Mouse (Mus musculus) midbrain, embryonic 10.5 days (tissue): ENCODE results near the gene Tnk2. TPM values are rescaled to one million over a fixed set of nuclear protein-coding genes. Genes with fewer than 3 reads are reported as not detected.

Experiments
- DNase-seq: peaks from one replicate; pipeline ENCODE4 v3.0.0-alpha.2; 2017; ENCODE audit warnings: low spot score
- H3K27ac ChIP-seq: fragments of 300-500 bp; sonication (generic); replicated peaks from 2 replicates; pipeline ENCODE4 v1.5.1; 2016; ENCODE audit warnings: mild to moderate bottlenecking
- H3K27me3 ChIP-seq: fragments of 300-500 bp; sonication (generic); 2 replicates; pipeline ENCODE4 v1.6.1; 2016; ENCODE audit warnings: low read depth, mild to moderate bottlenecking; ENCODE audit not compliant: poor library complexity, severe bottlenecking
- H3K36me3 ChIP-seq: fragments of 300-500 bp; sonication (generic); 2 replicates; pipeline ENCODE4 v1.6.1; 2016; ENCODE audit warnings: mild to moderate bottlenecking, moderate library complexity
- H3K4me1 ChIP-seq: fragments of 300-500 bp; sonication (generic); 2 replicates; pipeline ENCODE4 v1.6.1; 2016
- H3K4me3 ChIP-seq: fragments of 300-500 bp; sonication (generic); 2 replicates; pipeline ENCODE4 v1.5.1; 2016; ENCODE audit warnings: mild to moderate bottlenecking, moderate library complexity
- H3K9me3 ChIP-seq: fragments of 300-500 bp; sonication (generic); replicated peaks from 2 replicates; pipeline ENCODE4 v1.6.1; 2016; ENCODE audit warnings: mild to moderate bottlenecking
- WGBS: fragments of 180-500 bp; shearing (Covaris S2); methylation state at CpG from one replicate; pipeline ENCODE4 v1.1.7; 2016; 5-methylcytosine and 5-hydroxymethylcytosine counted together
- polyA plus RNA-seq: library from polyadenylated mRNA; unstranded; fragments of >200 nt; fragmentation: Nextera tagmentation; extraction: Ambion mirVana; gene quantifications from 2 replicates; pipeline ENCODE4 v1.2.1, GENCODE M21; 2016

Tnk2 gene
- polyA plus RNA-seq, 1 experiment from 2014 or later, result 8.4 TPM

DNA sequence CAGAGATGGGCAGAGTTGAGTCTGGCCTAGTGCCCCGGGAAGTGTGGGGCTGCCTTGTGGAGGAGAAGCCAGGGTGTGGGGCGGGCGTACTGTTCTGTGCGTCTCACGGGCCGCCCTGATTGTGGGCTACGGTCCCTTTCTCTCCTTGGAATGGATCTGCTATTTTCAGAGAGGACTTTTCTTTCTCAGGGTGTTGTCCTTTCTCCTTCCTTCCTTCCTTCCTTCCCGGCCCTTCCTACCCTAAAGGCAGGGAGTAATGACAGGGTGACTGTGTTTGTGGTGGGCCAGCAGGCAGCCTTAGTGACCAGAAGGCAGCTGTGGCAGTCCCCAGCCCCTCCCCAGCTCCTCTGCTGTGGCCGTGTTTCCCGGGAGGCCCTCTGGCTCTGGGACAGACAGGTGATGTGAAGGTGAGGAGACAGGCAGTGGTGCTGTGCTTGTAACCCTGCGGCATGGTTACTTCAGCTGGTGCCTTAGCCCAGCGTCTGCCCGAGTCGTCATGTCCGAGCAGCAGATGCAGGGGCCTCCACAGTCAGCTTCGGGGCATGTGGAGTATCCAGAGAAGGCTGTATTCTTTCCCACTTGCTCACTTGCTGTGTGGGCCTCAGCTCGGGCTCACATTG lies 30.6 kb downstream of the Tnk2 start:
- Histone ChIP-seq H3K4me1 (0 out of 2 replicates have a peak, but pooled peaks cover 3% of the 10 kb centered on the region), H3K27me3 (no peaks in the 10 kb centered on the region), H3K9me3 (no peaks in the 10 kb centered on the region), H3K4me3 (no peak overlapping the region), H3K27ac (no peak overlapping the region), H3K36me3 (peaks cover 100% of the 10 kb centered on the region)
- DNase-seq, result no peak
- WGBS, result 95% methylated on average over 17 of the region's 17 CpGs

DNA sequence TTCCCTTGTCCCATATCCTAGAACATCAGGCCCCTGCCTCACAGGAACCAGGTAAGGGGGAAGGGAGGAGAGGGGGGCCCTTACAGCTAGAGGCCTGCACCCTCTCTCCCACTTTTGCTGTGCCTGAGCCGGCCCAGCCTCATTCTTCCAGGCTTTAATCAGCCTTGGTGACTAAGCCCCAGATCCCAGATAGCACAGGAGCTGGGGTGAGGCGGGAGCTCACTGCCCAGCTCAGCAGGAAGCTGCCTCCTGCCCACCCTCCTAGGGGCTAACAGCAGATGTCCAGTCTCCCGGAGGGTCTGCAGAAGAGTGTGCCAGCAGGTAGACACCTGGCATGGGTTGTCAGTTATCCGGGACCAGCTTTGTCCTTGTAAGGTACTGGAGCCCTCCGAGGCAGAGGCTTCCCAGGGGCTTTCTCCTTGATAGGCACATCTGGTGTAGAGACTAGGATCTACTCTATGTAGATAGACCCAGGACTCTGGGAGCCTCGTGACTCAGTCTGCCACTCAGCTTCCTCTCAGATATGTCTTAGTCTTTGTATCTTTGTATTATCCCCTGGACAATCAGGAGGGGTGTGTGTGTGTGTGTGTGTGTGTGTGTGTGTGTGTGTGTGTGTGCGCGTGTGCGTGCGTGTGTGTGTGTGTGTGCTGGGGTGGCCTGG lies 33.5 kb downstream of the Tnk2 start:
- no peak for DNase-seq
- no peaks in the 10 kb centered on the region for H3K27me3 ChIP-seq
- no peak overlapping the region for H3K4me3 ChIP-seq
- H3K27ac ChIP-seq, result no peak overlapping the region
- WGBS, result 83% methylated on average over 10 of the region's 10 CpGs
- H3K36me3 ChIP-seq, result peaks cover 94% of the 10 kb centered on the region
- no peaks in the 10 kb centered on the region for H3K9me3 ChIP-seq
- 0 out of 2 replicates have a peak, but pooled peaks cover 3% of the 10 kb centered on the region for H3K4me1 ChIP-seq

DNA sequence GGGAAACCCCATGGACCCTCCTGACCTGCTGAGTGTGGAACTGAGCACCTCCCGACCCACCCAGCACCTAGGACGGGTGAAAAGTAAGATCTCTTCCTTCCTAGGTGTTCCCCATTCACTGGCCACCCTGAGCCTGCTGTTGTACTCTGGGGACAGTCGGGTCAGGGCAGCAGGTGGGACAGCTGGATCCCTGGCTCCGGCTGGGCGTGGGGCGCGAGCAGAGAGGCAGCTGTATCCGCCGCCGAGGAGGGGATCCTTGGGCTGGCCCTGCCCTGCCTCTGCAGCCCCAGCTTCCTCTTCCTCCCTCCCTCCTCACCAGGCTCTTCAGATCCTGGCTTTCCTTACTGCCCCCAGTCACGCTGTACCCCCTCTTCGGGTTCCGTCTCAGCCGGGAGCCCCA lies 34.2 kb downstream of the Tnk2 start:
- Histone ChIP-seq H3K36me3 (peaks cover 92% of the 10 kb centered on the region), H3K4me3 (no peak overlapping the region), H3K27ac (0 out of 2 replicates have a peak overlapping the region, but pooled peaks have one; percentile 23), H3K27me3 (no peaks in the 10 kb centered on the region), H3K4me1 (0 out of 2 replicates have a peak, but pooled peaks cover 3% of the 10 kb centered on the region), H3K9me3 (no peaks in the 10 kb centered on the region)
- DNase-seq, result no peak
- WGBS, result 76% methylated on average over 14 of the region's 14 CpGs

DNA sequence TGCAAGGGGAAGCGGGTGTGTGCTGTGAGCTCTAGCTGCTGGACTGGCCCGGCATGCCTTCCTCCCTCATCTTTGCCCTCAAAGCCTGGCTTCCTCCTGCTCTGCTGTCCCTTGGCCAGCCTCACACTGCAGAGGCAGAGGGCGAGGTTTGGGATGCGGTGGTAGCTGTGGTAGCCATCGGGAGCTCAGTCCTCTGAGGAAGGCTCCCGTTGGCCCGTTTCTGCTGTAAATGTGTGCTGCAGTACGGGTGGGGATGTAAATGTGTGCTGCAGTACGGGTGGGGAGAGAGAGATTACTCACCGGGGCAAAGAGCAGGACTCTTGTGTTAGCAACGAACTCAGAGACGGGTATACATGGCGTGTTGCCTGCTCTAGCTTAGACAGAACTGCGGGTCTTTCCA lies 35.1 kb downstream of the Tnk2 start:
- Histone ChIP-seq H3K27ac (no peak overlapping the region), H3K36me3 (peaks cover 87% of the 10 kb centered on the region)

DNA sequence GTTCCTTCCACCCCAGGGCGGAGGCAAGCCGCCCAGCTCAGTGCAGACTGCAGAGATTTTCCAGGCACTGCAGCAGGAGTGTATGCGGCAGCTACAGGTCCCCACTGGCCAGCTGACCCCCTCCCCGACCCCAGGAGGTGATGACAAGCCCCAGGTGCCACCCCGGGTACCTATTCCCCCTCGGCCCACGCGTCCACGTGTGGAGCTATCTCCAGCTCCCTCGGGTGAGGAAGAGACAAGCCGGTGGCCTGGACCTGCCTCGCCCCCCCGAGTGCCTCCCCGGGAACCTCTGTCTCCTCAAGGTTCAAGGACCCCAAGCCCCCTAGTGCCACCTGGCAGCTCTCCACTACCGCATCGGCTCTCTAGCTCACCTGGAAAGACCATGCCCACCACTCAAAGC lies 36.3 kb downstream of the Tnk2 start:
- peaks cover 75% of the 10 kb centered on the region for H3K36me3 ChIP-seq
- WGBS, result 95% methylated on average over 16 of the region's 16 CpGs
- DNase-seq, result no peak
- no peaks in the 10 kb centered on the region for H3K9me3 ChIP-seq
- no peak overlapping the region for H3K27ac ChIP-seq
- H3K4me3 ChIP-seq, result no peak overlapping the region
- H3K4me1 ChIP-seq, result 0 out of 2 replicates have a peak, but pooled peaks cover 3% of the 10 kb centered on the region
- H3K27me3 ChIP-seq, result no peaks in the 10 kb centered on the region

More for the DNA sequence above, 35.1 kb downstream of the Tnk2 start:
- 86% methylated on average over 14 of the region's 14 CpGs for WGBS
- H3K27me3 ChIP-seq, result no peaks in the 10 kb centered on the region
- no peaks in the 10 kb centered on the region for H3K9me3 ChIP-seq
- DNase-seq, result no peak
- H3K4me1 ChIP-seq, result 0 out of 2 replicates have a peak, but pooled peaks cover 3% of the 10 kb centered on the region
- no peak overlapping the region for H3K4me3 ChIP-seq

DNA sequence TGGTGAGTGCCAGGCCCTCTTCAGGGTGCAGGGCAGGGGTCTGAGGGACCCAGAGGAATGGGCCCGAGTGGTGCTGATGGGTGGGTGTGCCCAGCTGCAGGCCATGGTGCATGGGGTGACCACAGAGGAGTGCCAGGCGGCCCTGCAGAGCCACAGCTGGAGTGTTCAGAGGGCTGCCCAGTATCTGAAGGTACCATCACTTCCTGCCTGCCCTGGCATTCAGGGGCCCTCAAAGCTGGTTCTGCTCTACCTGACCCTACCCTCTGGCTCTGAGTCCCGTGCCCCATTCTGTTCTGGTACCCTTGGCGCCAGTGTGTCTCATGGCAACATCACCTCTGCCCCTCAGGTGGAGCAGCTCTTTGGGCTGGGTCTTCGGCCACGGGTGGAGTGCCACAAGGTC lies 37.1 kb downstream of the Tnk2 start:
- Histone ChIP-seq H3K27me3 (no peaks in the 10 kb centered on the region), H3K9me3 (no peaks in the 10 kb centered on the region), H3K36me3 (peaks cover 67% of the 10 kb centered on the region), H3K4me1 (0 out of 2 replicates have a peak, but pooled peaks cover 3% of the 10 kb centered on the region), H3K27ac (no peak overlapping the region), H3K4me3 (no peak overlapping the region)
- DNase-seq, result no peak
- WGBS, result 87% methylated on average over 6 of the region's 6 CpGs

DNA sequence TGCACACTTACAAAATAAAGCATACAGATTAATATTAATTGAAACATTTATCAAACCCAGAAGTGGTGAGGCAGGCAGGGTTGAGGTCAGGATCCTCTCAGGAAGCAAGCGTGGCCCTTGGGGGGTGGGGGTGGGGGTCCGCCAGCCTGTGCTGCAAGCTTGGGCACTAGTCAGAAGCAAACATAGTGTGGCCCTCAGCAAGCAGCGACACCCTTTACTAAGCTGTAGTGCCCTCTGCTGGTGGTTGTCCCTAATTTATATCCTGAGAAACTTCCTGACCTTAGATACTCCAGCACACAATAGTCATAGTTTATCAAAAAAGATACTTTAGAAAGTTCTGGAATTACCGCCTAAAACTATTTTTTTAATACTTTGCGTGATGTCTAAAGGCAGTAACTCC lies 38.5 kb downstream of the Tnk2 start:
- Histone ChIP-seq H3K27me3 (no peaks in the 10 kb centered on the region), H3K36me3 (peaks cover 53% of the 10 kb centered on the region), H3K27ac (no peak overlapping the region), H3K9me3 (no peaks in the 10 kb centered on the region), H3K4me3 (no peak overlapping the region), H3K4me1 (0 out of 2 replicates have a peak, but pooled peaks cover 3% of the 10 kb centered on the region)
- DNase-seq, result peak; percentile 57
- WGBS, result 35% methylated on average over 5 of the region's 5 CpGs

DNA sequence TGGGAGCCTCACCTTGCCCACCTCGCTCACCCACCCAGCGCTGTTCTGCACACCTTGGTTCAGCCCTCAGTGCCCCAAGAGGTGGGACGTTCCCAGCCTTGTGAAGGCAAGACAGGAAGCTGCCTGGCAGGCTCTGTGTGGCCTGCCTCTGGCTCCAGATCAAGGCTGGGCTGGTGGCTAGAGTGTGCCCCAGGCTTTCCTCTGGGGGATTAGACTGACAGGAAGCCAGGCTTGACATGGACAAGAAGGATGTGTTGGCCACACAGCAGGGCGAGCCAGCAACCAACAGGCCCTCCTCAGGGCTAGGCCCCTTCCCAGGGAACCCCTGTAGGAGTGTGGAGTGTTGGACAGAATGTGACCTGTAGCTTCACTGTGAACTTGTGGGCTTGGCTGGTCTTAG lies 39.2 kb downstream of the Tnk2 start:
- Histone ChIP-seq H3K4me1 (0 out of 2 replicates have a peak, but pooled peaks cover 3% of the 10 kb centered on the region), H3K4me3 (no peak overlapping the region), H3K9me3 (no peaks in the 10 kb centered on the region), H3K27me3 (no peaks in the 10 kb centered on the region), H3K36me3 (peaks cover 47% of the 10 kb centered on the region), H3K27ac (0 out of 2 replicates have a peak overlapping the region, but pooled peaks have one; percentile 19)
- DNase-seq, result no peak
- 82% methylated on average over 4 of the region's 4 CpGs for WGBS

DNA sequence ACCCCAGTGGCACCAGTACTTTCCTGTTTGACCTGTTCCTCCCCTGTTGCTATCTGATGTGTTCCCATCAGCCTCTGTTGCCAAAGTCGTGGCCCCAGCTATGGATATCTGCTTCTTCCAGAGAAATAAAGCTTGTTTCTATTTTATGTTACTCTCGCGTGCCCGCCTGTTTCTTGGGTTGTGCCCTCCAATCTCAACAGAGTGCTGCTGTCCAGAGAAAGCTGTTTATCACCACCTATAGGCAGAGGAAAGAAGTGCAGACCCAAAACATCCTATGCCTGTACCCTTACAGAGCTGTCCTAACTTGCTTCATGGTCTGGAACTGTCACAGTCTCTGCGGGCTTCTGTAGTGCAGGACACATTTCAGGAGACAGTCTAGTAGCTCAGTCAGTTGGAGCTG lies 39.7 kb downstream of the Tnk2 start:
- 0 out of 2 replicates have a peak, but pooled peaks cover 3% of the 10 kb centered on the region for H3K4me1 ChIP-seq
- no peak overlapping the region for H3K27ac ChIP-seq
- H3K9me3 ChIP-seq, result no peaks in the 10 kb centered on the region
- H3K4me3 ChIP-seq, result no peak overlapping the region
- no peak for DNase-seq
- H3K27me3 ChIP-seq, result no peaks in the 10 kb centered on the region
- peaks cover 42% of the 10 kb centered on the region for H3K36me3 ChIP-seq
- WGBS, result 63% methylated on average over 5 of the region's 5 CpGs

DNA sequence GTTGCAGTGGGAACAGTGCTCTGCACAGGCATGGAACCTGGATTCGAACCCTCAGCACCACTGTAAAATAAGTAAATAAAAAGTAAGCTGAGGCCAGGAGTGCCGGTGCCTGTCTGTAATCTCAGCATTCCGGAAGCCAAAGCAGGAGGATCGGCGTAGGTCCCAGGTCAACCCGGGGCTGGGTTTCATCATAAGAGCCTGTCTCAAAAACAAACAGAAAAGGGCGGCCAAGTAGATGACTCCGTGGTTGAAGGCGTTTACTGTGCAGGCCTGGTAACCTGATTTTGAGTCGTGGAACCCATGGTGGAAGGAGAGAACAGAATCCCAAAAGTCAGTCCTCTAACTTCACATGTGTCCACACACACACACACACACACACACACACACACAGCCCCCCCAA lies 41.7 kb downstream of the Tnk2 start:
- no peak for DNase-seq
- WGBS, result 83% methylated on average over 10 of the region's 10 CpGs
- Histone ChIP-seq H3K4me3 (no peak overlapping the region), H3K4me1 (no peaks in the 10 kb centered on the region), H3K9me3 (no peaks in the 10 kb centered on the region), H3K27me3 (no peaks in the 10 kb centered on the region), H3K36me3 (peaks cover 21% of the 10 kb centered on the region), H3K27ac (no peak overlapping the region)

DNA sequence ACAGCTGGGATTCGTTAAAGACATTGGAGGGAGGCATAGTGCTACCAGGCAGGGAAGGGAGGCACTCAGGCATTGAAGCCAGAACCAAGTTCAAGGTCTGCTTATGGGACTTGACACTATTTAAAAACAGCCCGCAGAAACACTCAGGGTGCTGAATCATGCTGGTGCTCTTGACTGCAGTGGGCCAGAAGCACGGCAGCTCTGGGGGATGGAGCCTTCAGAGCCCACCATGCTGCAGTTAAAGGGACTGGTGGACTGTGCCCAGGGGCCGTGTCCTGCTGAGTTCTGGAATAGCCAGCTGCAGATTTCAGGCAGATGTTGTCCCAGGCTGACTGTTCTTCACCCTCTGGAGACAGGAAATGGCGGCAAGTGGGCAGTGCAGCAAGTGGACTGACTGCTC lies 42.3 kb downstream of the Tnk2 start:
- Histone ChIP-seq H3K4me1 (no peaks in the 10 kb centered on the region), H3K27me3 (no peaks in the 10 kb centered on the region), H3K27ac (no peak overlapping the region), H3K36me3 (peaks cover 15% of the 10 kb centered on the region), H3K9me3 (no peaks in the 10 kb centered on the region), H3K4me3 (no peak overlapping the region)
- WGBS, result 82% methylated on average over 5 of the region's 5 CpGs
- DNase-seq, result no peak

DNA sequence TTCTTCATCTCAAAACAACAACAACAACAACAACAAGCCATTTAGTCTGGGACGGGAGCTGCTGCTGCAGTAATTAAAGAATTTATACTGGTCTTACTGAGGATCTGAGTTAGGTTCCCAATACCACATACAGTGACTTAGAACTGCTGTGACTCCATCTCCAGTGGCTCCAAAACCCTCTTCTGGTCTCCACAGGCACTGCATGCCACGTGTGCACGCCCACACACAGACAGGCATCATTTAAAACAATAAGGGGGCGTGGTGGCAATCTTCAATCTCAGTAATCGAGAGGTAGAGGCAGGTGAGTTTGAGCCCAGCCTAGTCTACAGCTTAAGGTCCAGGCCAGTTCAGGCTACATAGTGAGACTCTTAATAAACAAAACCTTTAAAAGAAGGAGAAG lies 43.5 kb downstream of the Tnk2 start:
- Histone ChIP-seq H3K4me3 (no peak overlapping the region), H3K27ac (no peak overlapping the region), H3K9me3 (no peaks in the 10 kb centered on the region), H3K36me3 (peaks cover 9% of the 10 kb centered on the region), H3K27me3 (no peaks in the 10 kb centered on the region), H3K4me1 (no peaks in the 10 kb centered on the region)
- 79% methylated on average over 5 of the region's 5 CpGs for WGBS
- no peak for DNase-seq

DNA sequence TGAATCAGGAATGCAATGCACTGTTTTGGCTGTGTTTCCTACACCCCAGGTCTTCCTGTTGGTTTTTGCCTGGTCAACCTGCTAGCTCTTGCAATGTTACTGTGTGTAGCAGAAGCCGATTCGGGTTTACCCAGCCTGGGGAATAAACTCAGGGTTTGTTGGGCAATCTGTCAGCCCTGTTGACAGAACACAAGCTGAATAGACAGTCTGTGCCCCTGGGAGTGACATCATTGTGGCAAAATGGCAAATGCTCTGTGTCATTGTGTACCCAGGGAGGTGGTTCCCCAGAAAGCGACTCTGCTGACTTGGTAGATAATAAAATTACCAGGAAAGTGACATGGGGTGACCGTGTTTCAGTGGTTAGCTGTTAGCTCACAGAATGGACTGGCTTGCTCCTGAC lies 45.1 kb downstream of the Tnk2 start:
- Histone ChIP-seq H3K36me3 (no peaks in the 10 kb centered on the region), H3K4me3 (no peak overlapping the region), H3K4me1 (no peaks in the 10 kb centered on the region), H3K27me3 (no peaks in the 10 kb centered on the region), H3K27ac (no peak overlapping the region), H3K9me3 (no peaks in the 10 kb centered on the region)
- 77% methylated on average over 4 of the region's 4 CpGs for WGBS
- no peak for DNase-seq
